Mouse (Mus musculus) adipose tissue, adult 10 weeks (tissue): ENCODE results near the gene Nfe2l3. TPM values are rescaled to one million over a fixed set of nuclear protein-coding genes. Genes with fewer than 3 reads are reported as not detected.

Experiments
- polyA plus RNA-seq: library from polyadenylated mRNA; stranded (reverse); fragments of 350-450 nt; fragmentation: Illumina TruSeq; extraction: RNeasy Lipid Tissue Mini Kit (QIAGEN cat#74804); gene quantifications from one replicate; pipeline ENCODE4 v1.2.3, GENCODE M21; 2014; ENCODE audit warnings: low read depth, low replicate concordance

Gene Nfe2l3
- 20.3 TPM for polyA plus RNA-seq

DNA sequence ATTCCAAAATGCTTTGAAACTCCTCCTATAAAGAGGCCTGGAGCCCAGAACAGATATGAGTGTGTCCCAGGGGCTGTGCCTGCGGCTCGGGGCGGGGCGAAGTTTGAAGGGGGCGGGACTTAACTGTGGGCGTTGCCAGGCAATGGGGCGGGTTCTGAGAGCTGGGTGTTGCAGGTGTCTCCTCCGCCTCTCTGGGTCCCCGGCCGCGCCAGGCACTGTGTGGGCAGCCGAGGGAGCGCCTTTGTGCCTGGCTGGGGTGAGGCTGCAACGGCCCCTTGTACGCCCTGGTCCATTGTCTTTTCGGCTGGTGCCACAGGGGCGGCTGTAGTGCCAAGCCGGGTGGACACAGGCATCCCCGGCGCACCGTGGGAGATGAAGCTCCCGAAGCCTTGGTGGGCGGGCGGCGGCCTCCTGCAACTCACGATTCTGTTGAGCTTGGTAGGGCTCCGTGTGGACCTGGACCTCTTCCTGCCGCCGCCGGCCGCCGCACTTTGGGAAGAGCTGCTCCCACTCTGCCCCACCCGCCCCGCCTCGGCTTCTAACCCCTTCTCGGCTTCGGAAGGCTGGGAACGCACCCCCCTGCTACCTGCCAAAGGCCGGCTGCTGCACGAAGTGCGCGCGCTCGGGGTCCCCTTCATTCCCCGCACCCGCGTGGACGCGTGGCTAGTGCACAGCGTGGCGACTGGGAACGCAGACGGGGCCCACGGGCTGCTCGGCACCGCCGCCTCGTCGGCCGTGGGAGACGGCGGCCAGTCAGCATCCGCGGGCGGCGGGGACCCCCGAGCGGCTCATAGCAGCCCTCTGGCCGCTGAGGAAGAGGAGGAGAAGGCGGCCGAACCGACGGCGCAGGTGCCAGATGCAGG is at the start of gene Nfe2l3:
Gene Nfe2l3 (plus strand): TSS at position 136 of the 863 bp plus-strand sequence.

DNA sequence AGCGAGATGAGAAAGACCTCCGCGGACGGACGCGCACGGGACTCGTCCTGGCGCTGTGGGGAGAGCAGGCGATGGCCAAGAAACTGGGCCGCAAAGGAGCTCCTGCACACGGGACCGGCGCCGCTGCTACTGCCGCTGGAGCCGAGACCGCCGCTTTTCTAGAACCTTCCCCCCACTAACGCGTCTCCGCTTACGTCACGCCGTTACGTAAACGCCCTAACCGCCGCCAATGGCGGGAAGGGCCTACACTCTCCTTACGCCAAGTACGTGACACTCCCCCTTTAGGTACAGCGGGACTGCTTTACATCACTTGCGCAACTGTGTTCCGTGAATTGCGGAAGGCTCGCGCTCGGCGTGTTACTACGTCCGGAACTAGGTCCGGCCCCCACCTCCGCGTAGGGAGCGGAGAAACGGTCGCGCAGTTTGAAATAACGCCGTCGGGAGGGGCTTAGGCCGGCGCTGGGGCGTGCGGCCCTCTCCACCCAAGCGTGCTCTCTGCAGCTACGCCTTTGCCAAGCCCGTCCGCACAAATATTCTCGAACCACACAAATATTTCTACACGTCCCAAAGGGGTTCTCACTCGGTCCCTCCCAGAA is 37.3 kb downstream of the Nfe2l3 start, which contains the start of gene Hnrnpa2b1:
Gene Hnrnpa2b1 (minus strand): TSS at position 180 of the 596 bp plus-strand sequence.

GRCm38 (mm10) chr6:51470311-51471178 is 38.1 kb downstream of the Nfe2l3 start, which contains the start of gene Cbx3:
Gene Cbx3 (plus strand): TSS chr6:51470360.

Other genes starting within 250 kb of the Nfe2l3 start
- 977 TPM for gene Hnrnpa2b1, start 37.2 kb downstream of the Nfe2l3 start, polyA plus RNA-seq
- gene Cbx3, start 37.7 kb downstream of the Nfe2l3 start, polyA plus RNA-seq, result 90.8 TPM
- gene Snx10, start 91.2 kb downstream of the Nfe2l3 start, polyA plus RNA-seq, result 21.8 TPM